Mouse (Mus musculus) heart, embryonic 13.5 days (tissue): ENCODE data around the gene Esrra. TPM values are rescaled to one million over a fixed set of nuclear protein-coding genes. Genes with fewer than 3 reads are reported as not detected.
A peak's percentile ranks its signal among the peaks of the same experiment; 100 is the strongest.

Experiments used
- ATAC-seq: fragments of 200-750 bp; cut with Nextera tagmentation; 2 replicates; pipeline ENCODE4 v1.8.0; 2017; ENCODE audit warnings: moderate TSS enrichment; ENCODE audit not compliant: insufficient number of reproducible peaks, low FRiP score, low TSS enrichment; ENCODE audit errors: extremely low read depth
- H3K27ac ChIP-seq: fragments of 300-500 bp; sonication (generic); replicated peaks from 2 replicates; pipeline ENCODE4 v1.5.1; 2015; ENCODE audit warnings: moderate library complexity, mild to moderate bottlenecking, inconsistent platforms
- H3K27me3 ChIP-seq: fragments of 300-500 bp; sonication (generic); replicated peaks from 2 replicates; pipeline ENCODE4 v1.6.1; 2015; ENCODE audit warnings: mild to moderate bottlenecking, inconsistent platforms
- H3K36me3 ChIP-seq: fragments of 300-500 bp; sonication (generic); 2 replicates; pipeline ENCODE4 v1.6.1; 2015; ENCODE audit warnings: mild to moderate bottlenecking, inconsistent platforms
- H3K4me1 ChIP-seq: fragments of 300-500 bp; sonication (generic); 2 replicates; pipeline ENCODE4 v1.6.1; 2015; ENCODE audit warnings: inconsistent platforms
- H3K4me2 ChIP-seq: fragments of 300-500 bp; sonication (generic); 2 replicates; pipeline ENCODE4 v1.6.1; 2015; ENCODE audit warnings: inconsistent platforms, mild to moderate bottlenecking, moderate library complexity
- H3K4me3 ChIP-seq: fragments of 300-500 bp; sonication (generic); 2 replicates; pipeline ENCODE4 v1.5.1; 2015; ENCODE audit warnings: moderate library complexity, mild to moderate bottlenecking, inconsistent platforms
- H3K9ac ChIP-seq: fragments of 300-500 bp; sonication (generic); 2 replicates; pipeline ENCODE4 v1.6.1; 2015; ENCODE audit warnings: inconsistent platforms, mild to moderate bottlenecking, moderate library complexity
- H3K9me3 ChIP-seq: fragments of 300-500 bp; sonication (generic); 2 replicates; pipeline ENCODE4 v1.6.1; 2016; ENCODE audit warnings: inconsistent platforms
- WGBS: fragments of 180-500 bp; shearing (Covaris S2); methylation state at CpG from one replicate; pipeline ENCODE4 v1.1.7; 2015; ENCODE audit warnings: mixed read lengths; 5-methylcytosine and 5-hydroxymethylcytosine counted together
- polyA plus RNA-seq: library from polyadenylated mRNA; unstranded; fragments of >200 nt; fragmentation: Nextera tagmentation; extraction: Ambion mirVana; gene quantifications from 2 replicates; pipeline ENCODE4 v1.2.1, GENCODE M21; 2015

Esrra gene
- polyA plus RNA-seq = 30.4 and 33.0 TPM in 2 replicates

GRCm38 (mm10) chr19:6921647-6922567, at the start of gene Esrra:
Gene Esrra, minus strand, starts transcription at chr19:6921813.
- Histone ChIP-seq H3K4me1 (peaks cover 57% of the 10 kb centered on the region), H3K36me3 (peaks cover 26% of the 10 kb centered on the region), H3K27ac (peak within 1 kb of the TSS; percentile 95), H3K4me3 (peak within 1 kb of the TSS; percentile 79), H3K4me2 (peak within 1 kb of the TSS; percentile 95), H3K9ac (peak within 1 kb of the TSS; percentile 94), H3K9me3 (no peaks in the 10 kb centered on the region; the same call in 1 of the 2 replicates), H3K27me3 (peaks cover 37% of the 10 kb centered on the region)
- WGBS = under 1% methylated on average over 65 of the region's 66 CpGs
- peak; percentile 92 for ATAC-seq

- Histone ChIP-seq H3K9me3 (no peaks in the 10 kb centered on the region), H3K9ac (peak overlapping the region; percentile 89), H3K27ac (peak overlapping the region; percentile 63), H3K27me3 (no peaks in the 10 kb centered on the region), H3K4me3 (peak overlapping the region; percentile 70), H3K4me1 (peaks cover 46% of the 10 kb centered on the region), H3K4me2 (peak overlapping the region; percentile 79), H3K36me3 (peaks cover 15% of the 10 kb centered on the region)
- 19% methylated on average over 11 of the region's 11 CpGs for WGBS
- ATAC-seq = no peak
These were observed 49.0 kb upstream of the Esrra start for GRCm38 (mm10) chr19:6970460-6971085.

GRCm38 (mm10) chr19:6969665-6970381, 48.2 kb upstream of the Esrra start:
- Histone ChIP-seq H3K27ac (peak overlapping the region; percentile 63), H3K9me3 (no peaks in the 10 kb centered on the region), H3K4me2 (peak overlapping the region; percentile 79), H3K9ac (peak overlapping the region; percentile 89), H3K36me3 (peaks cover 22% of the 10 kb centered on the region), H3K4me3 (peak overlapping the region; percentile 70), H3K4me1 (peaks cover 46% of the 10 kb centered on the region), H3K27me3 (no peaks in the 10 kb centered on the region)
- 1% methylated on average over 53 of the region's 55 CpGs for WGBS
- peak; percentile 69 for ATAC-seq

- H3K36me3 ChIP-seq = peaks cover 28% of the 10 kb centered on the region
- no peaks in the 10 kb centered on the region for H3K27me3 ChIP-seq
- peak overlapping the region; percentile 40; the same call in 1 of the 2 replicates for H3K27ac ChIP-seq
- H3K9me3 ChIP-seq = no peaks in the 10 kb centered on the region
- peaks cover 46% of the 10 kb centered on the region for H3K4me1 ChIP-seq
- H3K4me2 ChIP-seq = peak overlapping the region; percentile 79
- no peak for ATAC-seq
- H3K4me3 ChIP-seq = peak overlapping the region; percentile 70
- WGBS = under 1% methylated on average over 20 of the region's 20 CpGs
- H3K9ac ChIP-seq = peak overlapping the region; percentile 89
These were observed 47.7 kb upstream of the Esrra start for GRCm38 (mm10) chr19:6969291-6969664.

- H3K4me3 ChIP-seq = peak overlapping the region; percentile 70
- peaks cover 41% of the 10 kb centered on the region for H3K4me1 ChIP-seq
- H3K27ac ChIP-seq = 0 out of 2 replicates have a peak overlapping the region, but pooled peaks have one; percentile 17
- no peak for ATAC-seq
- peak overlapping the region; percentile 79 for H3K4me2 ChIP-seq
- 10% methylated on average over 15 of the region's 15 CpGs for WGBS
- H3K9me3 ChIP-seq = no peaks in the 10 kb centered on the region
- peaks cover 33% of the 10 kb centered on the region for H3K36me3 ChIP-seq
- peak overlapping the region; percentile 89 for H3K9ac ChIP-seq
- H3K27me3 ChIP-seq = no peaks in the 10 kb centered on the region
These were observed 47.1 kb upstream of the Esrra start for GRCm38 (mm10) chr19:6968491-6969271.

- ATAC-seq = no peak
- Histone ChIP-seq H3K9ac (peak overlapping the region; percentile 17; the same call in 1 of the 2 replicates), H3K4me2 (no peak overlapping the region), H3K9me3 (no peaks in the 10 kb centered on the region), H3K27ac (no peak overlapping the region), H3K4me3 (no peak overlapping the region), H3K27me3 (no peaks in the 10 kb centered on the region), H3K36me3 (peaks cover 76% of the 10 kb centered on the region), H3K4me1 (peaks cover 37% of the 10 kb centered on the region)
- WGBS = 71% methylated on average over 10 of the region's 10 CpGs
These were observed 34.8 kb upstream of the Esrra start for GRCm38 (mm10) chr19:6956461-6956860.

GRCm38 (mm10) chr19:6955424-6955823, 33.8 kb upstream of the Esrra start:
- H3K36me3 ChIP-seq = peaks cover 67% of the 10 kb centered on the region
- peaks cover 37% of the 10 kb centered on the region for H3K4me1 ChIP-seq
- H3K9me3 ChIP-seq = no peaks in the 10 kb centered on the region
- H3K27me3 ChIP-seq = no peaks in the 10 kb centered on the region
- WGBS = 44% methylated on average over 7 of the region's 7 CpGs
- H3K4me3 ChIP-seq = no peak overlapping the region
- no peak for ATAC-seq
- H3K27ac ChIP-seq = peak overlapping the region; percentile 24; the same call in 1 of the 2 replicates
- peak overlapping the region; percentile 17 for H3K9ac ChIP-seq
- H3K4me2 ChIP-seq = peak overlapping the region; percentile 11; the same call in 1 of the 2 replicates

- Histone ChIP-seq H3K4me1 (peaks cover 46% of the 10 kb centered on the region), H3K9ac (peak overlapping the region; percentile 17; the same call in 1 of the 2 replicates), H3K27me3 (no peaks in the 10 kb centered on the region), H3K36me3 (peaks cover 53% of the 10 kb centered on the region), H3K4me3 (no peak overlapping the region), H3K4me2 (no peak overlapping the region), H3K27ac (no peak overlapping the region), H3K9me3 (no peaks in the 10 kb centered on the region)
- WGBS = 54% methylated on average over 9 of the region's 9 CpGs
- ATAC-seq = no peak
These were observed 32.4 kb upstream of the Esrra start for GRCm38 (mm10) chr19:6954046-6954445.

- Histone ChIP-seq H3K4me1 (peaks cover 46% of the 10 kb centered on the region), H3K27me3 (no peaks in the 10 kb centered on the region), H3K4me3 (peak overlapping the region; percentile 63), H3K27ac (peak overlapping the region; percentile 97), H3K4me2 (peak overlapping the region; percentile 91), H3K36me3 (peaks cover 43% of the 10 kb centered on the region), H3K9me3 (no peaks in the 10 kb centered on the region), H3K9ac (peak overlapping the region; percentile 86)
- no peak for ATAC-seq
- 4% methylated on average over 3 of the region's 3 CpGs for WGBS
These were observed 31.1 kb upstream of the Esrra start for GRCm38 (mm10) chr19:6952712-6953037.

GRCm38 (mm10) chr19:6951994-6952711, 30.5 kb upstream of the Esrra start:
- Histone ChIP-seq H3K9ac (peak overlapping the region; percentile 86), H3K27ac (peak overlapping the region; percentile 97), H3K27me3 (no peaks in the 10 kb centered on the region), H3K4me3 (peak overlapping the region; percentile 63), H3K4me2 (peak overlapping the region; percentile 91), H3K9me3 (no peaks in the 10 kb centered on the region), H3K4me1 (peaks cover 46% of the 10 kb centered on the region), H3K36me3 (peaks cover 39% of the 10 kb centered on the region)
- WGBS = 1% methylated on average over 31 of the region's 31 CpGs
- peak; percentile 35; the same call in 1 of the 2 replicates for ATAC-seq
